Mouse (Mus musculus) retina, adult 2 months (tissue): Measurements from ENCODE around the gene Lrch1.

Experiments
- DNase-seq: peaks from one replicate; pipeline ENCODE4 v3.0.0-alpha.2; 2012; ENCODE audit warnings: low read depth, low spot score

The Lrch1 gene

DNA sequence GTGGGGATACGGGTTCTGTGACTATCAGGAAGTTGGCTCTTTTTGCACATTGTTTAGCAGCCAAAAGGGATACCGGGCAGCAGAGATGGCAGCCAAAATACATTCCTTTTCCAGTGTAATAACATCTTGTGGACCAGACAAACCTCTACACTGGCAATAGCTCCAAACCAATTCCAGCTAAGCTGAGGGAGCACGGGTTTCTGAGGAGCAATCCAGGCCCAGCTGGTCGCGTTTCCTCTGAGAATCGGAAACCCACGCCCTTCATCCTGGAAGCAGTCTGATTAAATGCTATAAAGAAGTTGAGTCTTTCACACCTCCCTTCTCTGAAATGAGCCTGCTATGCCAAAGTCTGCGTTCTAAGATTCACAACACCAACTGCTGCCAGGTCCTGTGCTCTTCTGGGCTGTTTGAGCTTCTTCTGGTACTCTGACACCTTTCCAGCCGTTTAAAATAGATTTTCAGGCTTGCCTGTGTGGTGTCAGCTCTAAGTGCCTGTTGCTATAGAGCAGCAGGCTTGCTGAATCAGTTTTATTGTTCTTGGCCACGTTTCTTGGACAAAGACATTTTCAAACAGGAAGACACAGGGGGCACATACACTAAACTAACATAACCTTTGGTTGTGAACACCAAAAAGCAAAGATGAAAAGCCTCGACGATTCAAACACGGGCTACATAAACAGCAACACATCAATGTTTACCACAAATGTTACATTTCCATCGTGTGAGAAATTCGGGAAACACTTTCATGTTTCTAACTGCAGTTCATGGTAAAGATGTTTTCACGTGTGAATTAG is 94.5 kb downstream of the Lrch1 start:
- no peak for DNase-seq

DNA sequence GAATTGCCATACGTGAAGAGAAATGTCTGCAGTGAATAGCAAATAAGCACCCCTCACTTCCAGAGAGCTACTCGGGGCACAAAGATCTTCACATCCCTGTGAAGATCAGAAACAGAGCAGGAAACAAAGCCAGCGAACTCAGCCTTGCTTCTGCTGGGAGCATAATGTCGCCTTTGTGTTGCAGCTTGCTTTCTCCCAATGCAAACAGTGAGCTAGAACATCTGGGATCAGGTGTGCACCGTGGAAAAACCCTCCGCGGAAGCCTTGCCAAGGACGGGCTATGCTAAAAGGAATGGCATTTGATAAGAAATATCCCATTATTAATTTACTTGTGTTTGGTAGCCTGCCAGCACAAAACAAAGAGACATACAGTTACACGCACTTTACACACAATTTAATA is 95.8 kb downstream of the Lrch1 start:
- no peak for DNase-seq

DNA sequence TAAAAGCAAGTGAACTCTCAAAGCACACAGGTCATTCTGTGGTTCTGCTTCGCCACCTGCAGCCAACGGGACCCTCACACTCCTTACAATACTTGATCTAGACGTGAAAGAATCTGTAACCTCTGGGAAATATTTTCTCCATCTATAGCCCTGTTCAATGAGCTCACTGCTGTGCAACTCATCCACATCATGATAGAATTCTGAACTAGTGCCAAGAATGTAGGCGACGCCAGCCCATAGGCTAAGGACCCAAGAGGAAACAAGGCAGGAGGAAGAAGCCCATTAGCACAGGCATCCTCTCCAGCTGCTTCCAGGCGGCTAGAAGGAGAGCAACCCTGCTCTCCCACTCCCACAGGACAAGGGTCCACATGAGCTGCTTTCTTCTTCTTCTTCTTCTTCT is 98.7 kb downstream of the Lrch1 start:
- DNase-seq, result no peak

GRCm38 (mm10) chr14:74848224-74848623 is 99.5 kb downstream of the Lrch1 start:
- DNase-seq, result no peak

GRCm38 (mm10) chr14:74847311-74848133 is 100.2 kb downstream of the Lrch1 start:
- DNase-seq, result no peak

- no peak for DNase-seq
These were observed 101.0 kb downstream of the Lrch1 start for GRCm38 (mm10) chr14:74846668-74847067.

GRCm38 (mm10) chr14:74845661-74846274 is 101.9 kb downstream of the Lrch1 start:
- no peak for DNase-seq

DNA sequence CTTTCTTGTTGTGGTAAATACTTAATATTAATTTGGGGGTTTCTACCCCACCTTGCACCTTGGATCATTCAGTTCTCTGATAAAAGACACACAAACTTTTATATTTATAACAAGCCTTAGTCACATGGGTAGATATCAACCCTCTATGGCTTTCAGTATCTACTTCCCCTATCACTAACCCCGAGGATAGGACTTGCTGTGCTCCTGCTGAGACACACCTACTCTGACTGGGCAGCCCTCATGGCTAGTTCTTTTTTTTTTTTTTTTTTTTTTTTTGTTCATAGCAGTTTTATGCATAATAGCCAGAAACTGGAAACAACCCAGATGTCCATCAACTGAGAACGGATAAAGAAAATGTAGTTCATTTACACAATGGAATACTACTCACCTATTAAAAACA is 106.0 kb downstream of the Lrch1 start:
- no peak for DNase-seq

DNA sequence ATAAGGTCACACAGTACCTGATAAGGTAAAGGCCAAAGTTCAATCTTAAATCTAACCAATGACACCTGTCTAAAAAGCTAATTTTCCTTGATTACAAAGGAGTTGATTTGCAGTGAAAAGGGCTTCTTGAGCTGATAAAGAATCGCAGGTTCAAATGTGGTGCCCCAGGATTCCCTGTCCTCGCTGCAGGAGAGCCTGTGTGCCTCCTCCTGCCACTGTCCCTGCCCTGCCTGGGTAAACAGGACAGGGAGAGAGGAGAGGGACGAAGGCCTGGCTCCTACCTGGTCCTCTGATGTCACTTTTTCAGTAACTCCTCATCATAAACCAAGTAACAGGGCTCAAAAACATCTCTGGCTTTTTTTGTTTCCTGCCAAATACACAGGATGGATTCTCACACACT is 106.4 kb downstream of the Lrch1 start:
- no peak for DNase-seq

DNA sequence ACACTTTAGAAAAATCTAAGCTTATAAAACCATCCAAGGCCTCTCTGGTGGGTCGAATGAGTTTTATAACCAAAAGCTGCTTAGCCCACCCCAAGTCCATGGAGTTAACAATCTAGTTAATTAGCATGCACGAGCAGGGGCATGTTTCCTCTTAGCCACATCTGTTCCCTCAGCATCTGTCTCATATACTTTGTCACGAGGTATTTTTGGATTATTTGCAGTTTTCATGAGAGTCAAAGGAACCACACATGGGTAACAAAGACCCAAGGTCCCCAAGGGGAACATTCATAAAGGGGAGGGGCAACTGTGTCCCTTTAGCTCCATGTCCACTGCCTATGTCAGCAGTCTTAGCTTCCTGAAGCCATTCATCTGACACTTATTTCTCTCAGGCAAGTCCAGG is 106.9 kb downstream of the Lrch1 start:
- DNase-seq, result no peak

GRCm38 (mm10) chr14:74840328-74840727 is 107.3 kb downstream of the Lrch1 start:
- DNase-seq, result no peak

DNA sequence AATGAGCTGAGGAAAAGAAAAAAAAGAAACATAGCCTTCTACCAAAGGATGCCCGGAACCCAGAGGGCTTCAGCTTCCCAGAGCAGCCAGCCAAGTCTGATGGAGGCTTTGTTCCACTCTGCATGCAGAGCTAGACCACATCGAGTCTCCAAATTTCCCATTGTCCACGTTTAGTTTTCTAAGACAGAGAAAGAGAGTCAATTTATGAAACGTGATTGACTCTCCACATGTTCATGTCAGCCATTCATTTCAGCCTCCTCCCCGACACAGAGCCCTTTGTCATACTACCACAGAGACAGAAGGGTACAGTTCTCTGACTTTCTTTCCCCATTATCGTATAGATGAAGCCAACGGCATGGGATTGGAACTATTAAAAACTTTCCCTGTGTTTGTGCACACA is 108.9 kb downstream of the Lrch1 start:
- no peak for DNase-seq

GRCm38 (mm10) chr14:74835010-74835409 is 112.7 kb downstream of the Lrch1 start:
- no peak for DNase-seq

DNA sequence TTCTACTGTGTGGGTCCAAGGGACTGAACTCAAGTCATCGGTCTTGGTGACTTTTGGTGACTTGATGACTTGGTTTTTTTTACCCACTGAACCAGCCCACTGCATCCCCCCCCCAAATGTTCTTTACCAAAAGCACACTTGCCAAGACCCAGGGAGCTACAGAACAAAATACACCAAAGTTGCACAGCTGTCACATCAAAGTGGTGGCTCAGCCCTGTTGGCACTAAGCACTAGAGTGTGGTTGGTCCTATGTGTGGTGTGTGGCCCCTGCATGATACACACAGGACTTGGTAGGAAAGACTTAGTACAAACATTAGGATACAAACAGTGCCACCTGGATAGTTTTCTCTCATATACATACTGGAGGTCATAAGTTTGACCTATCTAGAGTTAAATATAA is 113.5 kb downstream of the Lrch1 start:
- no peak for DNase-seq

DNA sequence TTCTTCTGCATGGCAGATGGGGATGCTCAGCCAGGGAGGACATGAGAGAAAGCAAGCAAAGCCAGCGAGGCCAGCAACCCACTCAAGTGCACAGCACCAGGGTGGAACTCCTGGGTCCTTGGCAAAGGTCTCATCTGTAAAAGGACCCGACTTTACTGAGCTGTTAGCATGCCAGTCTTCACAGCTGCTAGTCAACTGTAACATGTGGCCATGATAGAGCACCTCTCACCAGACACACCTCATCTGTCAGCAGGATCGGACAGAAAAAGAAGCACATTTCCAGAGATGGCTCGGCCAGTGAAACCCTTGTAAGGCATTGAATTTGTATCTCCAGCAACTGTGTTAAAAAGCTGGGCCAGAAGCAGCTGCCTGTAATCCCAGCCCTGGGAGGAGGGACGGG is 116.0 kb downstream of the Lrch1 start:
- no peak for DNase-seq

DNA sequence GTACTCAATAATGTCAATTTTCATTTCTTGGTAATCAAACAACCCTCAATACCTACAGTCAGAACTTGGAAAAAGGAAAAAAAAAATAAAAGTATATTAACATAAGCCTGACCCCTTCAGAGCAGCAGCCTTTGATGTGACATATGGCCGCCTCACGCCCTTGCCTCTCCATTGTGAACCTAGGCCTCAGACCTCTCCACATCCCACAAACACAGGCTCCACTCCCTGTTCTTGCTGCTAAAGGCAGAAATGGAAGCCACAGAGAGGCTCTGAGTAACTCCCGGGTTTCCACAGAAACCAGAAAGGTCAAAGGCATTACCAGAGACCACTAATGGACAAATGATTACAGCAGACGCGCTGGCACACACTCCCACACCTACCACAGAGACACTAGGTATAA is 116.6 kb downstream of the Lrch1 start:
- DNase-seq, result no peak

DNA sequence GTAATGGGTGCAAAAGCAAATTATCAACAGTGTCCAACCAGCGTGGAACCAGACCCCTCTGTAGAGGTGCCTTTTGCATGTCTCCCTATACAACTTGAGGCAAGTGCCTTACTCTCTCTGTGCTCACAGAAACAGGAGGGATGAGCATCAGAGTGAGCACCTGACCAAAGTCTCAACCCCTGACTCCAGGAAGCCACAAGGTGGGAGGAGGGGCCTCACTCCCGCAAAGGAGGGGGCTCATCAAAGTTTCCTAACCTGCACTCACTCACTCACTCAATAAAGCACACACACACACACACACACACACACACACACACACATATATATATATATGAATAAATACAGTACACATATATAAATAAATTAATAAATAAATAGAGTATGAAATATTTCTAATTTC is 117.1 kb downstream of the Lrch1 start:
- DNase-seq, result no peak

DNA sequence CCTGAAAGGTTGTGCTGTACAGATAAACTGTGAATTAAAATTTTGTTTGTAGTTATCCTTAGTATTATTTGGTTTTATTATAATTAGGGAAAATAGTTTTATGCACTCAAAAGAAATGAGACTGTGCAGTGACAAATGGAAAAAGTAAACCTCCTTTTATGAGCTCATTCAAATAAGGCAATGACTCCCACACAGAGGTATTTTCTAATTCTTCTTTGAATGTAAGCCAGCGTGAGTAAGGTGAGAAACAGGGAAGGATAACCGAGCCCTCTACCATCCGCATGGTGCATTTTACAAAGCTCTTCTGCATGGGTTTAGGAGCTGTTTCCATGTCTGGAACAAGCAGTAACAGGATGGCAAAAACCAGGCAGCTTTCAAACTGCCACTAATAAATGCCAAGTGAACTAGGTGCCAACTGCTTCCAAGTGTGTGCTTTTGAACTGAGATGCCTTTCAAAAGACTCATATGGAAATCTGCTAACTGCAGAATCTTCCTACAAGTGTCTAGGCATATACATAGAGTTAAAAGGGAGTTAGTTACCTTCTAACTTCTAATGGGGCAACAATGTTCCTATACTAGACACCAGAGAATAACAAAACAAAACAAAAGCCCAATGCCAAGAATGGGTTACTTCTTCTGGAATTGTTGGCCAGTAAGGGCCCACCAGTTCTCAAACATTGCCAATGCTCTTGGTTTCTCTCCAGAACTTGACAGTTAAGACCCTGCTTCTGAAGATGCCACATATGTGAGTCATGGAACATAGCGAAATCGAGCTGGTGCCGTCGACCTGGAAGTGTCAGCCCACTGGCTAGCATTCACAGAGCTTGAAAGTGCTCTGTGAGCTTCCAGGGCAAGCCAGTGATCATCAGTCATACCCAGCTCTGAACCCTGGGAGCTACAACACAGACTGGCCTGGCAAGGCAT is 124.7 kb downstream of the Lrch1 start:
- DNase-seq, result no peak

DNA sequence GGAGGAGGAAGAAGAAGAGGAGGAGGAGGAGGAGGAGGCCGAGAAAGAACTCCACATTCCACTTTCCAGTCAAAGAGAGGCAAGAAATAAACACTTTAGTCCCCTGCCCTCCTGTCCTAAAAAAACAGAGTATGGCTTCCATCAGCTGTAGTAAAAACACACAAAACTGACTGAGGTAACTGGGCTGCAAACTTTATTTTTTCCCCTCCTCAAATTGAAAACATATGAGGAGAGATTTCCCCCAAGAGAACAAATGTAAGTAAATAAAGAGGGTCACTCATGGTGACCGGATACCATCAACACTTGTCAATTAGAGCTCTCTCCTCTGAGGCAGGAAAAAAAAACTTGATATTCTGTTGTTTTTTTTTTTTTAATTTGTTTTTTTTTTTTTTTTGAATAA is 125.6 kb downstream of the Lrch1 start:
- no peak for DNase-seq

- no peak for DNase-seq
These were observed 127.4 kb downstream of the Lrch1 start for GRCm38 (mm10) chr14:74820180-74820813.

- DNase-seq, result no peak
These were observed 131.0 kb downstream of the Lrch1 start for GRCm38 (mm10) chr14:74816705-74817104.
